Mouse (Mus musculus) liver, embryonic 12.5 days (tissue): Measurements from ENCODE around the gene Fnip1. TPM values are rescaled to one million over a fixed set of nuclear protein-coding genes. Genes with fewer than 3 reads are reported as not detected.
"Not testable (repeated sequence)": the region's sequence is repeated elsewhere in the genome, so short reads cannot be mapped to it uniquely, and the experiment has no call there.

Experiments
- ATAC-seq: fragments of 200-750 bp; cut with Nextera tagmentation; 2 replicates; pipeline ENCODE4 v1.8.0; 2017; ENCODE audit warnings: moderate number of reproducible peaks, mild to moderate bottlenecking, moderate library complexity
- H3K27ac ChIP-seq: fragments of 300-500 bp; sonication (generic); 2 replicates; pipeline ENCODE4 v1.5.1; 2016; ENCODE audit warnings: mild to moderate bottlenecking
- H3K27me3 ChIP-seq: fragments of 300-500 bp; sonication (generic); replicated peaks from 2 replicates; pipeline ENCODE4 v1.6.1; 2016; ENCODE audit warnings: mild to moderate bottlenecking, moderate library complexity
- H3K36me3 ChIP-seq: fragments of 300-500 bp; sonication (generic); 2 replicates; pipeline ENCODE4 v1.6.1; 2016; ENCODE audit warnings: mild to moderate bottlenecking, moderate library complexity
- H3K4me1 ChIP-seq: fragments of 300-500 bp; sonication (generic); 2 replicates; pipeline ENCODE4 v1.6.1; 2016
- H3K4me2 ChIP-seq: fragments of 300-500 bp; sonication (generic); 2 replicates; pipeline ENCODE4 v1.6.1; 2016; ENCODE audit warnings: mild to moderate bottlenecking, moderate library complexity
- H3K4me3 ChIP-seq: fragments of 300-500 bp; sonication (generic); 2 replicates; pipeline ENCODE4 v1.5.1; 2016; ENCODE audit warnings: mild to moderate bottlenecking, moderate library complexity
- H3K9ac ChIP-seq: fragments of 300-500 bp; sonication (generic); 2 replicates; pipeline ENCODE4 v1.6.1; 2016; ENCODE audit warnings: mild to moderate bottlenecking, moderate library complexity
- H3K9me3 ChIP-seq: fragments of 300-500 bp; sonication (generic); replicated peaks from 2 replicates; pipeline ENCODE4 v1.6.1; 2016; ENCODE audit warnings: mild to moderate bottlenecking, moderate library complexity
- WGBS: fragments of 180-500 bp; shearing (Covaris S2); methylation state at CpG from one replicate; pipeline ENCODE4 v1.1.7; 2016; ENCODE audit not compliant: insufficient replicate concordance; 5-methylcytosine and 5-hydroxymethylcytosine counted together
- polyA plus RNA-seq: library from polyadenylated mRNA; unstranded; fragments of >200 nt; fragmentation: Nextera tagmentation; extraction: Ambion mirVana; gene quantifications from 2 replicates; pipeline ENCODE4 v1.2.1, GENCODE M21; 2016

The Fnip1 gene
- polyA plus RNA-seq, 1 experiment from 2014 or later: 5.5 TPM

GRCm38 (mm10) chr11:54427695-54428352 lies 10.2 kb upstream of the Fnip1 start:
- Histone ChIP-seq H3K9me3 (no peaks in the 10 kb centered on the region), H3K4me1 (peaks cover 15% of the 10 kb centered on the region), H3K9ac (no peak overlapping the region), H3K27ac (no peak overlapping the region), H3K27me3 (no peaks in the 10 kb centered on the region), H3K4me3 (no peak overlapping the region), H3K36me3 (no peaks in the 10 kb centered on the region), H3K4me2 (peak overlapping the region; percentile 14; the same call in 1 of the 2 replicates)
- WGBS: 41% methylated on average over 12 of the region's 12 CpGs
- ATAC-seq: no peak

- ATAC-seq: no peak
- Histone ChIP-seq H3K9ac (no peak overlapping the region), H3K36me3 (no peaks in the 10 kb centered on the region), H3K4me2 (no peak overlapping the region), H3K27me3 (no peaks in the 10 kb centered on the region), H3K9me3 (no peaks in the 10 kb centered on the region), H3K27ac (no peak overlapping the region), H3K4me3 (no peak overlapping the region), H3K4me1 (peaks cover 15% of the 10 kb centered on the region)
- 78% methylated on average over 2 of the region's 2 CpGs for WGBS
These were observed 8.8 kb upstream of the Fnip1 start for GRCm38 (mm10) chr11:54429224-54429623.

DNA sequence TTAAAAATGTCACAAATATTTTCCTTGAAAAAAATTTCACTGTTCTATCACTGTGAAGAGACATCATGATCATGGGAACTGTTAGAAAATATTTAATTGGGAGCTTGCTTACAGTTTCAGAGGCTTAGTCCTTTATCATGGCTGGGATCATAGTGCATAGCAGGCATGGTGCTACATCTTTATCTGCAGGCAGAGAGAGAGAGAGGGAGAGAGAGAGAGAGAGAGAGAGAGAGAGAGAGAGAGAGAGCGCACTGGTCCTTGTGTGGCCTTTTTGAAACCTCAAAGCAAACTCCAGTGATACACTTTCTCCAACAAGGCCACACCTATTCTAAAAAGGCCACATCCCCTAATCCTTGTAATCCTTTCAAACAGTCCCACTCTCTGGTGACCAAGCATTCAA lies 2.2 kb upstream of the Fnip1 start:
- Histone ChIP-seq H3K4me3 (no peak overlapping the region), H3K9ac (no peak overlapping the region), H3K36me3 (no peaks in the 10 kb centered on the region), H3K4me2 (no peak overlapping the region), H3K27me3 (no peaks in the 10 kb centered on the region), H3K4me1 (peaks cover 19% of the 10 kb centered on the region), H3K27ac (no peak overlapping the region), H3K9me3 (no peaks in the 10 kb centered on the region)
- WGBS: 86% methylated on average over 1 of the region's 1 CpGs
- no peak for ATAC-seq

DNA sequence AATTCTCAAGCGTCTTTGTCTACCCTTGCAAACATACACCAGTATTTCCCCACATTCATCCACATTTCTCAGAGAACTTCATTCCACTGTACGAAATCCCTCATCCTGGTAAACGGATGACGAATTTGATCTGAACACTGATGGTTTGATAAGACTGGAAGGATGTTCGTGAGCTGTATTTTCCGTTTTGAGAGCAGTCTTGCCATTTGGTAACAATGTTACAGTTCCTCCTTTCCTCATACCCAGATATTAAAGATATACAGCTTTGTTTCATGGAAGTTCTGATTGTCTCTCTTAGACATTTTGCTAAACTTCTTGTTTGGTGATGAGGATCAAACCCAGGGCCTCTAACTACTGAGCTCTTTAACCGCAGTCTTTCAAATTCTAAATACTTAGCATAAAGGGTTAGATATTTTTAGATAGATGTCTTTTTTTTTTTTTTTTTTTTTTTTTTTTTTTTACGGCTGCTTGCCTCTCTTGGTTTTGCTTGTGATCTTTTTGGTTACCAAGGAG lies 633 bp upstream of the Fnip1 start:
- Histone ChIP-seq H3K4me1 (peaks cover 30% of the 10 kb centered on the region), H3K4me3 (peak overlapping the region; percentile 97), H3K36me3 (no peaks in the 10 kb centered on the region), H3K9me3 (no peaks in the 10 kb centered on the region), H3K9ac (peak overlapping the region; percentile 98), H3K27me3 (no peaks in the 10 kb centered on the region), H3K4me2 (peak overlapping the region; percentile 75), H3K27ac (peak overlapping the region; percentile 67; the same call in 1 of the 2 replicates)
- 26% methylated on average over 8 of the region's 8 CpGs for WGBS
- no peak for ATAC-seq

- Histone ChIP-seq H3K4me1 (peaks cover 34% of the 10 kb centered on the region), H3K4me2 (peak overlapping the region; percentile 75), H3K27ac (peak overlapping the region; percentile 92), H3K4me3 (peak overlapping the region; percentile 97), H3K9me3 (no peaks in the 10 kb centered on the region), H3K27me3 (no peaks in the 10 kb centered on the region), H3K9ac (peak overlapping the region; percentile 98), H3K36me3 (no peaks in the 10 kb centered on the region)
- ATAC-seq: peak; percentile 79
- under 1% methylated on average over 46 of the region's 47 CpGs for WGBS
These were observed 375 bp downstream of the Fnip1 start for GRCm38 (mm10) chr11:54438366-54438781.

GRCm38 (mm10) chr11:54438991-54439690 lies 1.1 kb downstream of the Fnip1 start:
- ATAC-seq: no peak
- 12% methylated on average over 11 of the region's 11 CpGs for WGBS
- Histone ChIP-seq H3K9me3 (no peaks in the 10 kb centered on the region), H3K4me1 (peaks cover 41% of the 10 kb centered on the region), H3K36me3 (no peaks in the 10 kb centered on the region), H3K4me2 (peak overlapping the region; percentile 75), H3K27me3 (no peaks in the 10 kb centered on the region), H3K9ac (peak overlapping the region; percentile 98), H3K4me3 (peak overlapping the region; percentile 97), H3K27ac (peak overlapping the region; percentile 92)

DNA sequence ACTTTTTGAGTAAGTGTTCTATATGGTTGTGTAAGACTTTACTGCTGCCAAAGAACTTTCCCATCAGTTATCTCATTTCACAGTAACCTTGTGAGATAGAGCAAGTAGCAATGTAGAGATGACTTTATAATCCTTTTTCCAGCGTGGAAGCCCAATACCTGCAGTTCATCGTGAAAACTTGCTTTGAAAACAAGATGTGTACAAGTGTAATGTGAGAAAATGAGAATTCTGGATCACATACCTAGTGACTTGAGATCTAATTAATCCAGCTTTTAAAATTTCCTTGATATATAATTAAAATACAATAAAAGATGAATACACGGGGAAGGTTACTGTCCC lies 1.7 kb downstream of the Fnip1 start:
- Histone ChIP-seq H3K36me3 (no peaks in the 10 kb centered on the region), H3K27me3 (no peaks in the 10 kb centered on the region), H3K27ac (0 out of 2 replicates have a peak overlapping the region, but pooled peaks have one; percentile 92), H3K9ac (peak overlapping the region; percentile 98), H3K4me2 (peak overlapping the region; percentile 75), H3K9me3 (no peaks in the 10 kb centered on the region), H3K4me3 (peak overlapping the region; percentile 97), H3K4me1 (peaks cover 43% of the 10 kb centered on the region)
- WGBS: 51% methylated on average over 3 of the region's 3 CpGs
- ATAC-seq: no peak

GRCm38 (mm10) chr11:54450757-54451156 lies 12.8 kb downstream of the Fnip1 start:
- H3K4me3 ChIP-seq, H3K9me3 ChIP-seq, H3K36me3 ChIP-seq, H3K4me2 ChIP-seq, H3K27me3 ChIP-seq, H3K27ac ChIP-seq, ATAC-seq, H3K9ac ChIP-seq: not testable (repeated sequence)
- H3K4me1 ChIP-seq: peaks cover 10% of the 10 kb centered on the region
- WGBS: 77% methylated on average over 3 of the region's 3 CpGs

- Histone ChIP-seq H3K27me3 (no peaks in the 10 kb centered on the region), H3K27ac (no peak overlapping the region), H3K9me3 (no peaks in the 10 kb centered on the region), H3K36me3 (no peaks in the 10 kb centered on the region), H3K4me3 (no peak overlapping the region), H3K4me1 (no peaks in the 10 kb centered on the region), H3K4me2 (no peak overlapping the region), H3K9ac (no peak overlapping the region)
- no peak for ATAC-seq
- WGBS: 77% methylated on average over 1 of the region's 1 CpGs
These were observed 16.5 kb downstream of the Fnip1 start for GRCm38 (mm10) chr11:54454516-54454915.

GRCm38 (mm10) chr11:54456875-54457274 lies 18.9 kb downstream of the Fnip1 start:
- no peaks in the 10 kb centered on the region for H3K27me3 ChIP-seq
- H3K27ac ChIP-seq: no peak overlapping the region
- H3K36me3 ChIP-seq: no peaks in the 10 kb centered on the region
- H3K9me3 ChIP-seq: no peaks in the 10 kb centered on the region
- WGBS: 59% methylated on average over 2 of the region's 2 CpGs
- ATAC-seq: no peak
- no peaks in the 10 kb centered on the region for H3K4me1 ChIP-seq
- no peak overlapping the region for H3K4me3 ChIP-seq
- H3K9ac ChIP-seq: no peak overlapping the region
- no peak overlapping the region for H3K4me2 ChIP-seq

GRCm38 (mm10) chr11:54458168-54458567 lies 20.2 kb downstream of the Fnip1 start:
- peaks cover 4% of the 10 kb centered on the region; the same call in 1 of the 2 replicates for H3K9me3 ChIP-seq
- no peak overlapping the region for H3K4me3 ChIP-seq
- H3K4me2 ChIP-seq: no peak overlapping the region
- H3K9ac ChIP-seq: no peak overlapping the region
- no peaks in the 10 kb centered on the region for H3K27me3 ChIP-seq
- no peak for ATAC-seq
- H3K4me1 ChIP-seq: no peaks in the 10 kb centered on the region
- WGBS: 78% methylated on average over 1 of the region's 1 CpGs
- no peak overlapping the region for H3K27ac ChIP-seq
- peaks cover 6% of the 10 kb centered on the region for H3K36me3 ChIP-seq

DNA sequence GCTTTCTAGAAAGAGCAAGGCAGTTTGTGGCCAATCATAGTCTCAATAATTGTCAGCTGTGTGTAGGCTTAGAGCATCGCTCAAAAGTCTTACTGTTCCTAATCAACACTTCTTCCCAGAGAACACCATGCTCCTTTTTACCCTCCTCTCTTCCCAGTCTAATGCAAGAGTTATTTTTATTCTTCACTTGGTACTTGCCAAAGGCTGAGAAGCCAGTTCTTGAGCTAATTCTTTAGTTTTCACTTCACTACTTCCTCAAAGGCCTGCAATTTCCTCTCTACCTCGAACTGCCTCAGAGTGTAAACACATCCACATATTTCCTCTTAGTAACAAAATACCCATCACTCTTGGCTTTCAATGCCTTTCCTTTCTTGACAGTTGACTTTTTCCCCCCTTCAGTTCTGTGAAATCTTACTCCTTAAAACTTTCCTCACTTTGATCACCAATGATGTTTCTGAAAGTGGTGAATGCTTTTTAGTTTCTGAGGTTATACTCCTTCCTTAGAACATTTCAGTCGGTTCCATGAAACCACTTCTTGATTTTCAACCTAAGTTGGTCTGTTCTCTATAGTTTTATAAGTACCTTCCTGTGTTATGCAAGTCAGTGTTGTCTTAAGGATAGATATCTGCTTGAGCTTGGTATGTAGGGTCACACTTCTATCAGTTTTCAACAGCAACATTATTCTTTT lies 26.7 kb downstream of the Fnip1 start:
- 22% methylated on average over 3 of the region's 3 CpGs for WGBS
- Histone ChIP-seq H3K4me3 (no peak overlapping the region), H3K36me3 (peaks cover 18% of the 10 kb centered on the region), H3K4me2 (no peak overlapping the region), H3K27me3 (no peaks in the 10 kb centered on the region), H3K27ac (no peak overlapping the region), H3K4me1 (peaks cover 19% of the 10 kb centered on the region), H3K9me3 (peaks cover 4% of the 10 kb centered on the region; the same call in 1 of the 2 replicates), H3K9ac (no peak overlapping the region)
- no peak for ATAC-seq
